Mouse (Mus musculus) hindbrain, postnatal 0 days (tissue): Measurements from ENCODE around the gene Olfr1425. TPM values are rescaled to one million over a fixed set of nuclear protein-coding genes. Genes with fewer than 3 reads are reported as not detected.
"Not testable (repeated sequence)": the region's sequence is repeated elsewhere in the genome, so short reads cannot be mapped to it uniquely, and the experiment has no call there.

Experiments used
- ATAC-seq: fragments of 200-750 bp; cut with Nextera tagmentation; 2 replicates; pipeline ENCODE4 v1.8.0; 2017; ENCODE audit warnings: mild to moderate bottlenecking, moderate TSS enrichment, moderate library complexity
- DNase-seq: peaks from one replicate; pipeline ENCODE4 v3.0.0-alpha.2; 2015; ENCODE audit warnings: low spot score
- H3K27ac ChIP-seq: fragments of 300-500 bp; sonication (generic); 2 replicates; pipeline ENCODE4 v1.5.1; 2014; ENCODE audit warnings: mild to moderate bottlenecking
- H3K27me3 ChIP-seq: fragments of 300-500 bp; sonication (generic); 2 replicates; pipeline ENCODE4 v1.6.1; 2014; ENCODE audit warnings: low read length, mixed read lengths; ENCODE audit not compliant: insufficient read depth
- H3K36me3 ChIP-seq: fragments of 300-500 bp; sonication (generic); 2 replicates; pipeline ENCODE4 v1.6.1; 2014; ENCODE audit warnings: low read length, mixed read lengths; ENCODE audit not compliant: insufficient read depth
- H3K4me1 ChIP-seq: fragments of 300-500 bp; sonication (generic); 2 replicates; pipeline ENCODE4 v1.6.1; 2014; ENCODE audit warnings: antibody characterized with exemption, low read length, mixed read lengths; ENCODE audit not compliant: insufficient read depth
- H3K4me2 ChIP-seq: fragments of 300-500 bp; sonication (generic); 2 replicates; pipeline ENCODE4 v1.6.1; 2014; ENCODE audit warnings: low read depth, mild to moderate bottlenecking, low read length, moderate library complexity, mixed read lengths
- H3K4me3 ChIP-seq: fragments of 300-500 bp; sonication (generic); 2 replicates; pipeline ENCODE4 v1.5.1; 2014; ENCODE audit warnings: low read length
- H3K9ac ChIP-seq: fragments of 300-500 bp; sonication (generic); replicated peaks from 2 replicates; pipeline ENCODE4 v1.6.1; 2014; ENCODE audit warnings: mild to moderate bottlenecking, low read length, moderate library complexity, mixed read lengths
- H3K9me3 ChIP-seq: fragments of 300-500 bp; sonication (generic); 2 replicates; pipeline ENCODE4 v1.6.1; 2016; ENCODE audit warnings: low read length, mixed read lengths
- CTCF ChIP-seq: IDR thresholded peaks from 2 replicates; pipeline ENCODE4 v1.5.1; 2016; ENCODE audit warnings: antibody characterized with exemption, control low read depth, low read depth
- WGBS: fragments of 180-500 bp; shearing (Covaris S2); extraction: QIAGEN DNeasy Blood & Tissue Kit; methylation state at CpG from one replicate; pipeline ENCODE4 v1.1.7; 2014; 5-methylcytosine and 5-hydroxymethylcytosine counted together
- polyA plus RNA-seq: library from polyadenylated mRNA; unstranded; fragments of >200 nt; fragmentation: Nextera tagmentation; extraction: Ambion mirVana; gene quantifications from 2 replicates; pipeline ENCODE4 v1.2.1, GENCODE M21; 2015
- total RNA-seq: library from RNA; depleted of rRNA; stranded (reverse); fragments of >200 nt; gene quantifications from 2 replicates; pipeline ENCODE4 v1.2.3, GENCODE M21; 2014; rRNA removed

Olfr1425 gene
- not detected in 2 replicates for total RNA-seq
- polyA plus RNA-seq: not detected in 2 replicates

- H3K4me2 ChIP-seq, H3K9me3 ChIP-seq, DNase-seq, H3K27ac ChIP-seq, ATAC-seq, H3K36me3 ChIP-seq, H3K9ac ChIP-seq, H3K4me3 ChIP-seq, H3K4me1 ChIP-seq, H3K27me3 ChIP-seq: not testable (repeated sequence)
- 80% methylated on average over 4 of the region's 4 CpGs for WGBS
Observed at GRCm38 (mm10) chr19:12077631-12078030, at the start of gene Olfr1425. Olfr1425 (minus strand) TSS chr19:12077731.

DNA sequence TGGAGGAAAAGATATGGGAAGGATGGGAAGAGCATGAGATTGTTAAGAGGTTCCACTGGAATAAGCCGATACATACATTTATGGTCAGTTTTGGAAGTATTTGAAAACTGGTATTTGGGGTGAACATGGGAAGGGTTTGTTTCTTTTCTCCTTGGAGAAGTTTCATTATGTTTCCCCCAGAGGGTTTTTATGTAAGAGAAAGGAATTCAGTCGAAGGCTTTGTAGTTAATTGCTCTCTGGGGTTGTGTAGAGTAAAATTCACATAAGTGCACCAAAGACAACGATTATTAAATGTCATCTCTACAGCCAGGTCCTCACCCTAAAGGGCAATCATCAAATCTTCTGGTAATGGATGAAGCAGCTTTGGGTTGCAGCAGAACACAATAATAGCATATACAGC is 45.6 kb upstream of the Olfr1425 start, which contains the start of gene Olfr76:
TSS of gene Olfr76 (minus strand) at position 101 of the 400 bp plus-strand sequence.
- no peaks in the 10 kb centered on the region for H3K4me1 ChIP-seq
- H3K27ac ChIP-seq: no peak within 1 kb of the TSS
- no peaks in the 10 kb centered on the region for H3K27me3 ChIP-seq
- TF ChIP-seq CTCF: no peak
- DNase-seq (no peak), ATAC-seq (no peak)
- WGBS: 82% methylated on average over 3 of the region's 3 CpGs
- no peak within 1 kb of the TSS for H3K9ac ChIP-seq
- no peak within 1 kb of the TSS for H3K4me3 ChIP-seq
- H3K4me2 ChIP-seq: no peak within 1 kb of the TSS
- no peaks in the 10 kb centered on the region for H3K36me3 ChIP-seq
- no peaks in the 10 kb centered on the region for H3K9me3 ChIP-seq

DNA sequence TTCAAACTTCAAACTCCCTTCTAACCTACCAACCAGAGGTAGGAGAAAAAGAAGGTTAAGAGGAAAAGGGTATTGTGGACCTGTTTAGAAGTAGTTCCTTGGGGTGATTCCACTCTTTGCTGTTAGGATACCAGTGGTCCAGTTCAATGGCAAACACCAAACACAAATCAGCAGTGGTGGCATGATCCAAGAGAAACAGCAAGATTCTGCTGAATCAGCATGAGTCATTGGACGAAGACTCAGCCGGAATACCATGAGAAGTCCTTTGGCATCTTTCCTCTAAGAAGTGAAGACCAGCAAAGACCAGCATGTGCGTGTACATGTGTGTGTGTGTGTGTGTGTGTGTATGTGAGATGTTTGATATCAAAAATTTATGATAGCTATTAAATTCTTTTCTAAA is 38.9 kb upstream of the Olfr1425 start:
- 87% methylated on average over 3 of the region's 3 CpGs for WGBS
- no peak overlapping the region for H3K9ac ChIP-seq
- H3K4me1 ChIP-seq: no peaks in the 10 kb centered on the region
- no peak overlapping the region for H3K27ac ChIP-seq
- ATAC-seq (no peak), DNase-seq (no peak)
- H3K4me2 ChIP-seq: no peak overlapping the region
- H3K9me3 ChIP-seq: no peaks in the 10 kb centered on the region
- no peak overlapping the region for H3K4me3 ChIP-seq
- TF ChIP-seq CTCF: no peak
- no peaks in the 10 kb centered on the region for H3K36me3 ChIP-seq
- H3K27me3 ChIP-seq: no peaks in the 10 kb centered on the region

DNA sequence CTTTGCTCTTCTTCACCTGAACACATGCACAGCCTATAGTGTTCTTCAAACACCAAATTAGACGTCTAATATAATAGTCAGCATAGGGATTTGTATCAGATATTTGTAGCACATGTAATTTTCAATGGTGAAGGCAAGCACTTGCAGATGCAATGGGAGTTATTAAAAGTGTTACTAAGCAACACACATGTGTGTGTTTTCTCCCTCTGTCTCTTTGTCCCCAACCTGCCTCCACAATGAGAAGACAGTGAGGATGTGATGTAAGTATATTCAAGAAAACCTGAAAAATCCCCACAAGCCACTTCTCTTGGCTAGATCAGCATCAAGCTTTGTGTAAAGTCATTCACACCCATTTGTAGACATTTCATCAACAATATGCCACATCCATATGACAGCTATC is 38.3 kb upstream of the Olfr1425 start, which contains the start of gene Olfr1428:
TSS of gene Olfr1428 (minus strand) at position 101 of the 400 bp plus-strand sequence.
- Histone ChIP-seq H3K36me3 (no peaks in the 10 kb centered on the region), H3K4me1 (no peaks in the 10 kb centered on the region), H3K9me3 (no peaks in the 10 kb centered on the region), H3K4me3 (no peak within 1 kb of the TSS), H3K4me2 (no peak within 1 kb of the TSS), H3K27me3 (no peaks in the 10 kb centered on the region), H3K27ac (no peak within 1 kb of the TSS), H3K9ac (no peak within 1 kb of the TSS)
- ATAC-seq (no peak), DNase-seq (no peak)
- WGBS: 79% methylated on average over 1 of the region's 1 CpGs
- no peak for TF ChIP-seq CTCF

GRCm38 (mm10) chr19:12113807-12114206 is 36.3 kb upstream of the Olfr1425 start:
- Histone ChIP-seq H3K9me3 (no peaks in the 10 kb centered on the region), H3K4me1 (no peaks in the 10 kb centered on the region), H3K27ac (no peak overlapping the region), H3K4me3 (no peak overlapping the region), H3K27me3 (no peaks in the 10 kb centered on the region), H3K4me2 (no peak overlapping the region), H3K9ac (no peak overlapping the region), H3K36me3 (no peaks in the 10 kb centered on the region)
- no peak for DNase-seq
- WGBS: 79% methylated on average over 1 of the region's 1 CpGs
- no peak for TF ChIP-seq CTCF
- ATAC-seq: no peak

DNA sequence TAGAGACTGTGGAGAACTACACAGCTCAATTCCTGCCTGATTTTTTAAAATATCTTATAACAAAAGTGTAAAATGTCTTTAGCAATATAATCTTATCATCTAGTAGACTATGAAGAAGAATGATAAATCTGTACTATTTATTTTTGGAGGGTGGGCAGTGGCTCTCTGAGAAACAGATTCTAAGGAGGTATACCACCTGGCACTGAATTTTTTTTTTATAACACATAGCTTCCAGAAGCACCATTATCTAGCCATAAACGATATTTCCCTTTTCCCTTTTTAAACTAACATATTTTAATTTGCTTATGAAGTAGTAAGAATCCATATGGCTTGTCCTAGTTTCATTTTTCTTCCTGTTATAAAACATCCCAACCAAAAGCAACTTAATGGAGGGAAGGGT is 27.0 kb upstream of the Olfr1425 start:
- DNase-seq (no peak), ATAC-seq (no peak)
- Histone ChIP-seq H3K36me3 (no peaks in the 10 kb centered on the region), H3K27ac (no peak overlapping the region), H3K9me3 (no peaks in the 10 kb centered on the region), H3K9ac (no peak overlapping the region), H3K4me1 (no peaks in the 10 kb centered on the region), H3K4me3 (no peak overlapping the region), H3K27me3 (no peaks in the 10 kb centered on the region), H3K4me2 (no peak overlapping the region)
- 60% methylated on average over 1 of the region's 1 CpGs for WGBS
- no peak for TF ChIP-seq CTCF

GRCm38 (mm10) chr19:12103234-12103633 is 25.7 kb upstream of the Olfr1425 start, which contains the start of gene Olfr1427:
Olfr1427 (minus strand) TSS chr19:12103334.
- Histone ChIP-seq H3K27ac (no peak within 1 kb of the TSS), H3K36me3 (no peaks in the 10 kb centered on the region), H3K9me3 (no peaks in the 10 kb centered on the region), H3K27me3 (no peaks in the 10 kb centered on the region), H3K4me2 (no peak within 1 kb of the TSS), H3K4me3 (no peak within 1 kb of the TSS), H3K9ac (no peak within 1 kb of the TSS), H3K4me1 (no peaks in the 10 kb centered on the region)
- no peak for TF ChIP-seq CTCF
- DNase-seq: no peak
- WGBS: 95% methylated on average over 2 of the region's 2 CpGs
- ATAC-seq: no peak
